Mouse (Mus musculus) CH12.LX (cell line): ENCODE measurements at regions not wholly inside any gene's neighbourhood (a gene's known extent, or its start where the extent isn't known, plus 50 kb on each side); places are given as distances from the start of the nearest gene placed in this dataset.

Experiments used
- CTCF ChIP-seq, 2 experiments: IDR thresholded peaks in 1 of 2; conservative IDR thresholded peaks in 1 of 2; 2 replicates each; pipeline ENCODE4 v1.5.1; 2011 to 2012; ENCODE audit warnings: low read depth in 2 of 2, low read length in 2 of 2, improper control_type of control experiment in 1 of 2, inconsistent platforms in 1 of 2, mild to moderate bottlenecking in 1 of 2, moderate library complexity in 1 of 2
- EP300 ChIP-seq: IDR thresholded peaks from 2 replicates; pipeline ENCODE4 v1.6.1; 2011; ENCODE audit warnings: low read length, improper control_type of control experiment
- HCFC1 ChIP-seq: IDR thresholded peaks from 2 replicates; pipeline ENCODE4 v1.6.1; 2012; ENCODE audit warnings: low read depth, mild to moderate bottlenecking, inconsistent platforms, low read length, improper control_type of control experiment
- MAFK ChIP-seq: IDR thresholded peaks from 2 replicates; pipeline ENCODE4 v1.6.1; 2011; ENCODE audit warnings: low read length, improper control_type of control experiment; ENCODE audit not compliant: insufficient replicate concordance
- MYC ChIP-seq: IDR thresholded peaks from 2 replicates; pipeline ENCODE4 v1.6.1; 2011; ENCODE audit warnings: low read depth, mild to moderate bottlenecking, improper control_type of control experiment, low read length
- POLR2A ChIP-seq: IDR thresholded peaks from 2 replicates; pipeline ENCODE4 v1.6.1; 2011; ENCODE audit warnings: low read depth, mild to moderate bottlenecking, improper control_type of control experiment, low read length
- POLR2AphosphoS2 ChIP-seq: IDR thresholded peaks from 2 replicates; pipeline ENCODE4 v1.6.1; 2011; ENCODE audit warnings: low read depth, low read length, improper control_type of control experiment

GRCm38 (mm10) chr5:96921511-96921910 lies 76.0 kb upstream of the Bmp2k start:
- TF ChIP-seq MYC (no peak), POLR2AphosphoS2 (no peak), CTCF (conservative IDR thresholded peaks at IDR 0.05 in 1 of 2, IDR thresholded peaks at IDR 0.05 in 1 of 2; ENCODE audit: low read depth in 2 of 2, low read length in 2 of 2) (no peak), POLR2A (no peak), EP300 (no peak), HCFC1 (no peak; the same call in 1 of the 2 replicates), MAFK (no peak)
